Mouse (Mus musculus) embryonic fibroblast, embryonic 13.5 days (primary cell): Measurements from ENCODE around the gene Thbs3.

Experiments used
- CTCF ChIP-seq: IDR thresholded peaks from 2 replicates; pipeline ENCODE4 v1.5.1; 2011; ENCODE audit warnings: mild to moderate bottlenecking, control low read depth, low read length, moderate library complexity, borderline replicate concordance; ENCODE audit not compliant: insufficient read depth
- POLR2A ChIP-seq: IDR thresholded peaks from 2 replicates; pipeline ENCODE4 v1.6.1; 2011; ENCODE audit warnings: low read depth, mild to moderate bottlenecking, control low read depth, low read length, moderate library complexity

GRCm38 (mm10) chr3:89226900-89227299, 11.9 kb downstream of the Thbs3 start, which contains the start of gene Mtx1:
- TF ChIP-seq POLR2A (no peak), CTCF (no peak)
